Mouse (Mus musculus) CH12.LX (cell line): ENCODE measurements around the gene Copa.

ENCODE experiments used
- BHLHE40 ChIP-seq: IDR thresholded peaks from 2 replicates; pipeline ENCODE4 v1.6.1; 2011; ENCODE audit warnings: mild to moderate bottlenecking, low read depth, low read length, improper control_type of control experiment
- CHD2 ChIP-seq: IDR thresholded peaks from 2 replicates; pipeline ENCODE4 v1.6.1; 2011; ENCODE audit warnings: low read length, improper control_type of control experiment
- CTCF ChIP-seq, 2 experiments: IDR thresholded peaks in 1 of 2; conservative IDR thresholded peaks in 1 of 2; 2 replicates each; pipeline ENCODE4 v1.5.1; 2011 to 2012; ENCODE audit warnings: low read depth in 2 of 2, low read length in 2 of 2, improper control_type of control experiment in 1 of 2, inconsistent platforms in 1 of 2, mild to moderate bottlenecking in 1 of 2, moderate library complexity in 1 of 2
- E2F4 ChIP-seq: IDR thresholded peaks from 2 replicates; pipeline ENCODE4 v1.6.1; 2011; ENCODE audit warnings: low read depth, low read length, improper control_type of control experiment; ENCODE audit not compliant: insufficient replicate concordance
- EP300 ChIP-seq: IDR thresholded peaks from 2 replicates; pipeline ENCODE4 v1.6.1; 2011; ENCODE audit warnings: low read length, improper control_type of control experiment
- GABPA ChIP-seq: IDR thresholded peaks from 2 replicates; pipeline ENCODE4 v1.6.1; 2012; ENCODE audit warnings: low read depth, low read length, improper control_type of control experiment, inconsistent platforms; ENCODE audit not compliant: insufficient replicate concordance
- IRF4 ChIP-seq: IDR thresholded peaks from 2 replicates; pipeline ENCODE4 v1.6.1; 2014; ENCODE audit warnings: low read depth, mild to moderate bottlenecking, inconsistent platforms, low read length, improper control_type of control experiment
- MXI1 ChIP-seq: IDR thresholded peaks from 2 replicates; pipeline ENCODE4 v1.6.1; 2011; ENCODE audit warnings: mild to moderate bottlenecking, low read depth, low read length, improper control_type of control experiment
- POLR2A ChIP-seq: IDR thresholded peaks from 2 replicates; pipeline ENCODE4 v1.6.1; 2011; ENCODE audit warnings: low read depth, mild to moderate bottlenecking, improper control_type of control experiment, low read length
- RCOR1 ChIP-seq: conservative IDR thresholded peaks from 2 replicates; pipeline ENCODE4 v1.6.1; 2012; ENCODE audit warnings: low read depth, mild to moderate bottlenecking, inconsistent platforms, low read length, improper control_type of control experiment
- SMC3 ChIP-seq: IDR thresholded peaks from 2 replicates; pipeline ENCODE4 v1.6.1; 2011; ENCODE audit warnings: low read depth, low read length, improper control_type of control experiment
- TCF12 ChIP-seq: IDR thresholded peaks from 2 replicates; pipeline ENCODE4 v1.6.1; 2014; ENCODE audit warnings: low read depth, mild to moderate bottlenecking, inconsistent platforms, low read length, improper control_type of control experiment
- USF2 ChIP-seq: conservative IDR thresholded peaks from 2 replicates; pipeline ENCODE4 v1.6.1; 2011; ENCODE audit warnings: low read depth, low read length, improper control_type of control experiment
- ZKSCAN1 ChIP-seq: IDR thresholded peaks from 2 replicates; pipeline ENCODE4 v1.6.1; 2012; ENCODE audit warnings: low read depth, inconsistent platforms, low read length, improper control_type of control experiment, borderline replicate concordance

DNA sequence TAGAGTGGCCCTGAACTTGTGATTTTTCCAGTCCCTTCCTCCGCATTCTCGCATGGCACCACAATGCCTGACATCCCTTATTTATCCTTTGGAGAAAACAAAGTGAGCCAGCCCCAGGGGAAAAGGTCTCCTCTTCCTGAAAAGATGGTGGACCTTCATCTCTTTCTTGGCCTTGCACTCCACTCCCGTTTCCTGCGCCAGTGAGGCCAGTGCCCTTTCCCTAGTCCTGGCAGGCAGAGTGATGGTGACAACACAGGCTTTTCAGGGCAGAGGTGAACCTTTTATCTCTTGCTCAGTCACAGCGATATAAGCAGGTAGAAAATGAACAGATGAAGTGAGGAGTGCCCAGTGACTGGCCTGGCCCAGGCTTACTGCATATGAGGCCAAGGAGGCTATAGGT is 45.2 kb downstream of the Copa start:
- TF ChIP-seq SMC3, result no peak
- TF ChIP-seq CTCF (conservative IDR thresholded peaks at IDR 0.05 in 1 of 2, IDR thresholded peaks at IDR 0.05 in 1 of 2; ENCODE audit: low read depth in 2 of 2, low read length in 2 of 2), result no peak
- TF ChIP-seq POLR2A, result no peak
- TF ChIP-seq RCOR1, result no peak
- TF ChIP-seq MXI1, result no peak
- TF ChIP-seq BHLHE40, result no peak
- TF ChIP-seq ZKSCAN1, result no peak
- no peak for TF ChIP-seq CHD2
- no peak for TF ChIP-seq EP300
- TF ChIP-seq IRF4, result no peak
- no peak for TF ChIP-seq USF2
- no peak for TF ChIP-seq GABPA
- TF ChIP-seq E2F4, result no peak
- no peak for TF ChIP-seq TCF12
